Mouse (Mus musculus): ENCODE results near the gene Ywhab. TPM values are rescaled to one million over a fixed set of nuclear protein-coding genes. Genes with fewer than 3 reads are reported as not detected.

The Ywhab gene
- polyA plus RNA-seq (2016; fragmentation: Nextera tagmentation; extraction: Ambion mirVana): 327 and 340 TPM in 2 replicates

- Histone ChIP-seq H3K27ac (peak within 1 kb of the TSS; percentile 94), H3K4me3 (peak within 1 kb of the TSS; percentile 99), H3K36me3 (0 out of 2 replicates have a peak, but pooled peaks cover 4% of the 10 kb centered on the region), H3K27me3 (no peaks in the 10 kb centered on the region), H3K4me1 (peaks cover 21% of the 10 kb centered on the region), H3K4me2 (replicated peaks) (peak within 1 kb of the TSS; percentile 71), H3K9me3 (no peaks in the 10 kb centered on the region), H3K9ac (peak within 1 kb of the TSS; percentile 94)
- WGBS: under 1% methylated on average over 14 of the region's 14 CpGs
- no peak for ATAC-seq (ENCODE audit: insufficient number of reproducible peaks, insufficient read depth, low FRiP score, low TSS enrichment)
Measured at GRCm38 (mm10) chr2:163994654-163994976, at the start of gene Ywhab. TSS of gene Ywhab (plus strand) at chr2:163994960.

- no peaks in the 10 kb centered on the region for H3K4me1 ChIP-seq
- no peak overlapping the region for H3K9ac ChIP-seq
- ATAC-seq (ENCODE audit: insufficient number of reproducible peaks, insufficient read depth, low FRiP score, low TSS enrichment): no peak
- no peak overlapping the region for H3K27ac ChIP-seq
- no peaks in the 10 kb centered on the region for H3K36me3 ChIP-seq
- no peak overlapping the region for H3K4me3 ChIP-seq
- H3K4me2 ChIP-seq (replicated peaks): no peak overlapping the region
- H3K9me3 ChIP-seq: no peaks in the 10 kb centered on the region
- 0 out of 2 replicates have a peak, but pooled peaks cover 4% of the 10 kb centered on the region for H3K27me3 ChIP-seq
- 78% methylated on average over 15 of the region's 15 CpGs for WGBS
Measured at GRCm38 (mm10) chr2:163946221-163946620, 48.5 kb upstream of the Ywhab start.

GRCm38 (mm10) chr2:163947976-163948375 is 46.8 kb upstream of the Ywhab start:
- ATAC-seq (ENCODE audit: insufficient number of reproducible peaks, insufficient read depth, low FRiP score, low TSS enrichment): no peak

GRCm38 (mm10) chr2:163951770-163952169 is 43.0 kb upstream of the Ywhab start:
- no peak overlapping the region for H3K27ac ChIP-seq
- no peak overlapping the region for H3K4me2 ChIP-seq (replicated peaks)
- H3K4me1 ChIP-seq: no peaks in the 10 kb centered on the region
- H3K4me3 ChIP-seq: no peak overlapping the region
- H3K9me3 ChIP-seq: no peaks in the 10 kb centered on the region
- H3K9ac ChIP-seq: no peak overlapping the region
- 26% methylated on average over 4 of the region's 4 CpGs for WGBS
- ATAC-seq (ENCODE audit: insufficient number of reproducible peaks, insufficient read depth, low FRiP score, low TSS enrichment): no peak
- H3K27me3 ChIP-seq: 0 out of 2 replicates have a peak, but pooled peaks cover 4% of the 10 kb centered on the region
- H3K36me3 ChIP-seq: no peaks in the 10 kb centered on the region

More at GRCm38 (mm10) chr2:163947976-163948375, 46.8 kb upstream of the Ywhab start:
- Histone ChIP-seq H3K9me3 (no peaks in the 10 kb centered on the region), H3K4me1 (no peaks in the 10 kb centered on the region), H3K4me3 (no peak overlapping the region), H3K36me3 (no peaks in the 10 kb centered on the region), H3K27ac (no peak overlapping the region), H3K9ac (no peak overlapping the region), H3K4me2 (replicated peaks) (no peak overlapping the region), H3K27me3 (0 out of 2 replicates have a peak, but pooled peaks cover 4% of the 10 kb centered on the region)
- 57% methylated on average over 7 of the region's 7 CpGs for WGBS

GRCm38 (mm10) chr2:163953622-163954310 is 41.0 kb upstream of the Ywhab start:
- H3K9ac ChIP-seq: no peak overlapping the region
- 72% methylated on average over 7 of the region's 7 CpGs for WGBS
- no peak overlapping the region for H3K4me3 ChIP-seq
- H3K4me1 ChIP-seq: no peaks in the 10 kb centered on the region
- H3K36me3 ChIP-seq: no peaks in the 10 kb centered on the region
- H3K4me2 ChIP-seq (replicated peaks): no peak overlapping the region
- no peaks in the 10 kb centered on the region for H3K9me3 ChIP-seq
- H3K27ac ChIP-seq: no peak overlapping the region
- ATAC-seq (ENCODE audit: insufficient number of reproducible peaks, insufficient read depth, low FRiP score, low TSS enrichment): no peak
- H3K27me3 ChIP-seq: no peaks in the 10 kb centered on the region

- Histone ChIP-seq H3K27ac (no peak overlapping the region), H3K4me3 (no peak overlapping the region)
- WGBS: 68% methylated on average over 17 of the region's 19 CpGs
Measured at GRCm38 (mm10) chr2:163964606-163965560, 29.9 kb upstream of the Ywhab start.

GRCm38 (mm10) chr2:163965706-163966105 is 29.1 kb upstream of the Ywhab start:
- Histone ChIP-seq H3K4me3 (no peak overlapping the region), H3K27ac (no peak overlapping the region), H3K27me3 (no peaks in the 10 kb centered on the region; the same call in 1 of the 2 replicates), H3K36me3 (no peaks in the 10 kb centered on the region), H3K4me1 (no peaks in the 10 kb centered on the region), H3K9me3 (no peaks in the 10 kb centered on the region), H3K4me2 (replicated peaks) (no peak overlapping the region), H3K9ac (no peak overlapping the region)
- no peak for ATAC-seq (ENCODE audit: insufficient number of reproducible peaks, insufficient read depth, low FRiP score, low TSS enrichment)
- WGBS: 72% methylated on average over 7 of the region's 7 CpGs

More at GRCm38 (mm10) chr2:163964606-163965560, 29.9 kb upstream of the Ywhab start:
- ATAC-seq (ENCODE audit: insufficient number of reproducible peaks, insufficient read depth, low FRiP score, low TSS enrichment): peak; percentile 41; the same call in 1 of the 2 replicates
- Histone ChIP-seq H3K9ac (no peak overlapping the region), H3K4me1 (no peaks in the 10 kb centered on the region), H3K27me3 (no peaks in the 10 kb centered on the region; the same call in 1 of the 2 replicates), H3K36me3 (no peaks in the 10 kb centered on the region), H3K4me2 (replicated peaks) (no peak overlapping the region), H3K9me3 (no peaks in the 10 kb centered on the region)

- Histone ChIP-seq H3K36me3 (no peaks in the 10 kb centered on the region), H3K9ac (no peak overlapping the region), H3K4me3 (no peak overlapping the region), H3K27me3 (no peaks in the 10 kb centered on the region; the same call in 1 of the 2 replicates), H3K4me1 (no peaks in the 10 kb centered on the region), H3K27ac (no peak overlapping the region), H3K9me3 (no peaks in the 10 kb centered on the region), H3K4me2 (replicated peaks) (no peak overlapping the region)
- ATAC-seq (ENCODE audit: insufficient number of reproducible peaks, insufficient read depth, low FRiP score, low TSS enrichment): no peak
- 3% methylated on average over 5 of the region's 5 CpGs for WGBS
Measured at GRCm38 (mm10) chr2:163968581-163968980, 26.2 kb upstream of the Ywhab start.

- H3K9me3 ChIP-seq: no peaks in the 10 kb centered on the region
- no peak for ATAC-seq (ENCODE audit: insufficient number of reproducible peaks, insufficient read depth, low FRiP score, low TSS enrichment)
- H3K27me3 ChIP-seq: no peaks in the 10 kb centered on the region
- H3K4me1 ChIP-seq: no peaks in the 10 kb centered on the region
- no peak overlapping the region for H3K9ac ChIP-seq
- no peak overlapping the region for H3K4me3 ChIP-seq
- H3K27ac ChIP-seq: no peak overlapping the region
- H3K4me2 ChIP-seq (replicated peaks): no peak overlapping the region
- WGBS: 58% methylated on average over 3 of the region's 3 CpGs
- no peaks in the 10 kb centered on the region for H3K36me3 ChIP-seq
Measured at GRCm38 (mm10) chr2:163970326-163970725, 24.4 kb upstream of the Ywhab start.

GRCm38 (mm10) chr2:163974056-163974455 is 20.7 kb upstream of the Ywhab start:
- no peak overlapping the region for H3K27ac ChIP-seq
- H3K4me3 ChIP-seq: no peak overlapping the region
- H3K27me3 ChIP-seq: no peaks in the 10 kb centered on the region
- H3K9me3 ChIP-seq: no peaks in the 10 kb centered on the region
- H3K4me1 ChIP-seq: no peaks in the 10 kb centered on the region
- no peak overlapping the region for H3K9ac ChIP-seq
- 65% methylated on average over 2 of the region's 2 CpGs for WGBS
- no peak for ATAC-seq (ENCODE audit: insufficient number of reproducible peaks, insufficient read depth, low FRiP score, low TSS enrichment)
- H3K36me3 ChIP-seq: no peaks in the 10 kb centered on the region
- no peak overlapping the region for H3K4me2 ChIP-seq (replicated peaks)

GRCm38 (mm10) chr2:163976448-163976847 is 18.3 kb upstream of the Ywhab start:
- Histone ChIP-seq H3K4me2 (replicated peaks) (no peak overlapping the region), H3K9ac (no peak overlapping the region), H3K9me3 (no peaks in the 10 kb centered on the region), H3K27ac (no peak overlapping the region), H3K36me3 (no peaks in the 10 kb centered on the region), H3K4me3 (no peak overlapping the region), H3K27me3 (no peaks in the 10 kb centered on the region), H3K4me1 (no peaks in the 10 kb centered on the region)
- ATAC-seq (ENCODE audit: insufficient number of reproducible peaks, insufficient read depth, low FRiP score, low TSS enrichment): no peak
- WGBS: 84% methylated on average over 6 of the region's 7 CpGs
